In the genomic region with DNA sequence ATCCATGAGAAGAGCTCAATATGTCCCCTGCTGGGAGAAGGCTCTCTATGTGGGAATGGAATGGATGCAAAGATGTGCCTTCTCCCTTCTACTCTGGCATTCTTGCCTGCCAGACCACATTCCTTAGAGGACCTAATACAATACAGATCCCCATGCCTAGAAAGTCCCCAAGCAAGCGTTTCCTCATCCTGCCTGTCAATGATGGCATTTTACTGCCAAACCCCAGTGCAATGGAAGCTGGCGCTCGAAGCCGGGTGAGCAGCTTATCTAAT, we compare ENCODE assay signal across 17 mouse cellular contexts.
"Had no signal": no experiment of that assay in that cellular context is flagged by ENCODE, and none has a peak within 500 bp of the region (broad histone marks: within the 10 kb centered on the region; RNA-seq: fewer than 3 reads in every experiment).

No protein-coding gene starts in this region.

- DNase-seq: kidney, adult 9 months; kidney, postnatal 36 days; layer of hippocampus, adult 9-11 months; liver; liver, embryonic 13.5 days; liver, postnatal 0 days; retina, postnatal 1 day; right cerebral cortex, postnatal 4 days; spleen, adult 18-20 months; thymus, adult 18-20 months; thymus, postnatal 14 days had no signal

- H3K4me1 ChIP-seq: limb, embryonic 12.5 days; liver, embryonic 13.5 days; lung, embryonic 15.5 days; midbrain, embryonic 13.5 days; neural tube, embryonic 12.5 days had no signal

- H3K4me3 ChIP-seq: limb, embryonic 12.5 days; liver, embryonic 13.5 days; lung, embryonic 15.5 days; midbrain, embryonic 13.5 days; myocyte; neural tube, embryonic 12.5 days had no signal

- ATAC-seq: liver, postnatal 0 days; midbrain, embryonic 13.5 days had no signal

- H3K27ac ChIP-seq: kidney, postnatal 0 days; limb, embryonic 12.5 days; liver, embryonic 13.5 days; lung, embryonic 15.5 days; midbrain, embryonic 13.5 days; neural tube, embryonic 12.5 days had no signal

- H3K27me3 ChIP-seq: limb, embryonic 12.5 days; liver, embryonic 13.5 days; lung, embryonic 15.5 days; midbrain, embryonic 13.5 days; neural tube, embryonic 12.5 days had no signal

- H3K9ac ChIP-seq: limb, embryonic 12.5 days; liver, embryonic 13.5 days; liver, postnatal 0 days; lung, embryonic 15.5 days; midbrain, embryonic 13.5 days; neural tube, embryonic 12.5 days had no signal

- H3K4me2 ChIP-seq: limb, embryonic 12.5 days; liver, embryonic 13.5 days; lung, embryonic 15.5 days; midbrain, embryonic 13.5 days; neural tube, embryonic 12.5 days had no signal

- H3K9me3 ChIP-seq: limb, embryonic 12.5 days; liver, embryonic 13.5 days; lung, embryonic 15.5 days; midbrain, embryonic 13.5 days; neural tube, embryonic 12.5 days had no signal
